Mouse (Mus musculus) G1E (cell line): ENCODE measurements around the gene Ptgir.

Experiments used
- CTCF ChIP-seq: IDR thresholded peaks from 2 replicates; pipeline ENCODE4 v1.5.1; 2012; ENCODE audit warnings: low read depth, low read length, inconsistent platforms, mixed read lengths
- GATA1 ChIP-seq: IDR thresholded peaks from 2 replicates; pipeline ENCODE4 v1.6.1; 2012; ENCODE audit warnings: borderline replicate concordance, low read length, inconsistent platforms, mixed read lengths
- TAL1 ChIP-seq: conservative IDR thresholded peaks from 2 replicates; pipeline ENCODE4 v1.6.1; 2012; ENCODE audit warnings: low read depth, low read length, inconsistent platforms, mixed read lengths

DNA sequence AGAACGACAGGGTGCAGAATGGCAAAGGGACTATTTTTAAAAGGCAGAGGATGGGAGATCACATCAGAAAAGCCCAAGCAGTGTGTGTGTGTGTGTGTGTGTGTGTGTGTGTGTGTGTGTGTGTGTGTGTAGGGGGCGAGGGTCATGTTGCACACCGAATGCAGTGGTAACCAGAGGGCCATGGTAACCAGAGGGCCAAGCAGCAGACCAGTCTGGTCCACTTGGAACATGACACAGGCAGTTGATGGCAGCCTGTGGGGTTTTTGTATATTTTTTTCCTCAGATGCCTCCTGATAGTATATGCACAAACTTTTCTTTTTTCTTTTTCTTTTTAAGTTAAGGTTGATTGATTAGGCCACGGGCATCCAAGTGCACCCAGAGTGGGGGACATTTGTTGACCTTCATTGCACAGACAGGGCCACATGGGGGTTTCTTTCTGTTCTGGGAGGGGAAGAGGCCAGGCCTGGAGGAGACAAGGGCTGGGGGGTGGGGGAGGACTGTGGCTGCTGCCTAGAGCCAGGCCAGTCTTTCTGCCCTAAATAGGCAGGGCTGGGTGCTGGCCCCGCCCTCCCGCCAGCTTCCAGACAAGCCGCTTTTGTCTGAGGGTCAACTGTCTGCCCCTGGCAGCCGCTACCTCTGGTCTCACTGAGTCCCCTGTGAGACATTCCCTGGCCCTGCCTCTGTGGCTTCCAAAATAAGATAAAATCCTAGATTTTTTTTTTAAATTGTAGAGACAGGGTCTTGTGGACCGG lies 26.3 kb upstream of the Ptgir start:
- TF ChIP-seq CTCF (no peak), GATA1 (no peak), TAL1 (no peak)
